Mouse (Mus musculus) liver, adult 10 weeks (tissue): ENCODE data around the gene Syngr1. TPM values are rescaled to one million over a fixed set of nuclear protein-coding genes. Genes with fewer than 3 reads are reported as not detected.

ENCODE experiments used
- polyA plus RNA-seq: library from polyadenylated mRNA; stranded (reverse); fragments of 350-450 nt; fragmentation: Illumina TruSeq; extraction: RNeasy Lipid Tissue Mini Kit (QIAGEN cat#74804); gene quantifications from one replicate; pipeline ENCODE4 v1.2.3, GENCODE M21; 2014; ENCODE audit warnings: low read depth, low replicate concordance

The Syngr1 gene
- polyA plus RNA-seq = 0.08 TPM

DNA sequence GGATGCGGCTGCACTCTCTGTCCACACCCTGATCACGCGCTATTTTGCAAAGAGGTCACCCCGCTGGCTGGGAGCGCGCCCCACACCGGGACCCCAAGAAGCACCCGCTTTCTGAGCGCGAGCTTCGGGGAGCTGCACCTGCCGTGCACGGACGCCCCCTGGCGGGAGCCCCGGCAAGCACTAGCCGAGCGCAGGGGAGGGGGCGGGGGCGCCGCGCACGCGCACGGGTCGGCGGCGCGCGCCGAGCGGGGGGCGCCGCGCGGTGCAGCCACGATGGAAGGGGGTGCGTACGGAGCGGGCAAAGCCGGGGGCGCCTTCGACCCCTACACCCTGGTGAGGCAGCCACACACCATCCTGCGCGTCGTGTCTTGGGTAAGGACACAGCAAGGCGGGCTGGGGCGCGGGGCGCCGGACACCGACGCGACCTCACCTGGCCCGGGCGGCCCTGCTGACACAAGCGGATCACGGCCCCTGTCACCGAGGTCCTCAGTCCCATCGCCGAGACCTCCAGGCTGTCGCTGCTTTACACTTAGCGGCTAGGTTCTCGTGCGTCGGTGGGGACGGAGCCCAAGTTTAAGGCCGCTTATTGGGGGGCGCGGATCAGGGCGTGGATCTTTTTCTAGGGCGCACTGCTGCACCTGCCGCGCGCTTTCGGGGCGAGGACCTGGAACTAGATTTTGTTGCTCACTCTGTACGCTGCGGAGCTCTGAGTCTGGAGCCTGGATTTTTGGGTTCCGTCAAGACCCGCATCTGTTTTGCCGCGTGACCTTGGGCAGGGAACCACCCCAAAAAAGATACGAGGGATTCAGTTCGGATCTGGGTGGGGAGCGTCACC lies at the start of gene Syngr1, which contains the start of gene Rpl3:
Syngr1 (plus strand) TSS at position 214 of the 835 bp plus-strand sequence.
Rpl3 (minus strand) TSS at position 748 of the 835 bp plus-strand sequence.

GRCm38 (mm10) chr15:80132993-80133586 lies 42.0 kb downstream of the Syngr1 start, which contains the start of gene Tab1:
TSS of gene Tab1 (plus strand) at chr15:80133127.

Other genes with a start within 250 kb of the Syngr1 start
- 1.8 TPM for gene Apobec3, start 199.7 kb upstream of the Syngr1 start, polyA plus RNA-seq
- gene Cbx7, start 120.2 kb upstream of the Syngr1 start, polyA plus RNA-seq = 0.98 TPM
- not detected for gene Pdgfb, start 76.4 kb upstream of the Syngr1 start, polyA plus RNA-seq
- gene Rpl3, start 534 bp downstream of the Syngr1 start, polyA plus RNA-seq = 108 TPM
- gene Tab1, start 41.8 kb downstream of the Syngr1 start, polyA plus RNA-seq = 0.13 TPM
- 0.13 TPM for gene Mgat3, start 82.4 kb downstream of the Syngr1 start, polyA plus RNA-seq
- gene Mief1, start 142.7 kb downstream of the Syngr1 start, polyA plus RNA-seq = 13.3 TPM
- gene AC140267.1, start 144.5 kb downstream of the Syngr1 start, polyA plus RNA-seq = not detected
- gene Atf4, start 163.8 kb downstream of the Syngr1 start, polyA plus RNA-seq = 74.6 TPM
- 5.9 TPM for gene Rps19bp1, start 173.0 kb downstream of the Syngr1 start, polyA plus RNA-seq
- gene Cacna1i, start 195.9 kb downstream of the Syngr1 start, polyA plus RNA-seq = not detected